Comparison of ENCODE assay signal across 33 mouse cellular contexts in the genomic region with DNA sequence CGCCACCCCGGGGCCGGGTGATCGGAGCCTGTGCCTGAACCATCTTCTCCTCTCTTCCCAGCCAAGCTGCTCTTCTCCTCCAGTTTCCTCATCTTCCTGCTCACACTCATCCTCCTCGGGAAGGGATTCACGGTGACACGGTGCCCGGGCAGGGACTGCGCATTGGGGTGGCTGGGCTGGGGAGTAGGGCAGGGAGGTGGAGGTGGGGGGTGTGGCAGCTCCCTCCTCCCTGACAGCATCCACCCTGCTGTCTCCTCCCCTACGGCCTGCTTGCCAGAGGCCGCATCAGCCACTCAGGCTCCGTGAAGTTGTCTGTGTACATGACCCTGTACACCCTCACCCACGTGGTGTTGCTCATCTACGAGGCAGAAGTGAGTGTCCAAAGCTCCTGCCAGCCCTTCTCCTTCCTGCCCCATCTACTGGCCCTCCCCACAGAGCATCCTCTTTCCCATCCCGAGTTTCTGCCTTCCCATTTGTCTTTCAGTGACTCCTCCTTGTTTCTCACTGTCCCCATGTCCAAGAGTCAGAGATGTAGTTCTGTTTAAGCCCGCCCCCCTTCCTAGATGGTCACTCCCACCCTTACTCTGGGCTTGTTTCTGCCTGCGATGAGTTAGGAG. TPM values are rescaled to one million over a fixed set of nuclear protein-coding genes. Genes with fewer than 3 reads are reported as not detected.
A peak's percentile ranks its signal among the peaks of the same experiment; 100 is the strongest.
DNase-seq lines count a peak whose midpoint lies in the region; ATAC-seq and TF ChIP-seq lines count a peak whose summit lies in the region.
"Had no signal": no experiment of that assay in that cellular context is flagged by ENCODE, and none has a peak within 500 bp of the region (broad histone marks: within the 10 kb centered on the region; RNA-seq: fewer than 3 reads in every experiment).

No protein-coding gene starts in this region.

- intact Hi-C loops in heart, adult 2 months (cut with DNase I): no loop called here

- no peak for TF ChIP-seq POLR2A in heart, adult 2 months (IDR thresholded peaks at IDR 0.05; ENCODE audit: insufficient read depth, low read depth, low read length)

- no peak overlapping the region for H3K27ac ChIP-seq in heart, adult 2 months
- H3K27ac ChIP-seq in hindbrain, embryonic 14.5 days: no peak overlapping the region
- H3K27ac ChIP-seq in hindbrain, postnatal 0 days: no peak overlapping the region
- H3K27ac ChIP-seq: embryonic facial prominence, embryonic 10.5 days; embryonic facial prominence, embryonic 13.5 days; heart, embryonic 15.5 days; hindbrain, embryonic 15.5 days; intestine, embryonic 15.5 days had no signal

- H3K9ac ChIP-seq in heart, adult 2 months (ENCODE audit: low read depth, low read length): no peak overlapping the region
- peak overlapping the region; percentile 25; the same call in 1 of the 2 replicates for H3K9ac ChIP-seq in hindbrain, embryonic 14.5 days
- no peak overlapping the region for H3K9ac ChIP-seq in hindbrain, postnatal 0 days (replicated peaks; ENCODE audit: low read length)
- H3K9ac ChIP-seq: embryonic facial prominence, embryonic 13.5 days; forebrain, postnatal 0 days; heart, embryonic 12.5 days; heart, embryonic 15.5 days; hindbrain, embryonic 15.5 days; intestine, embryonic 15.5 days had no signal

- H3K27me3 ChIP-seq in heart, adult 2 months (ENCODE audit: control insufficient read depth, insufficient read depth, low read length): peaks cover 3% of the 10 kb centered on the region; the same call in 1 of the 2 replicates
- H3K27me3 ChIP-seq in hindbrain, embryonic 14.5 days (ENCODE audit: control insufficient read depth, insufficient read depth, low read length): peaks cover 27% of the 10 kb centered on the region
- peaks cover 11% of the 10 kb centered on the region; the same call in 1 of the 2 replicates for H3K27me3 ChIP-seq in hindbrain, postnatal 0 days (ENCODE audit: insufficient read depth, low read length)

- peak; percentile 7; the same call in 1 of the 2 replicates for ATAC-seq in hindbrain, embryonic 14.5 days (ENCODE audit: low FRiP score)
- ATAC-seq in hindbrain, postnatal 0 days: no peak
- ATAC-seq: activated CD4-positive, CD25-positive, alpha-beta regulatory T cell, adult 4 months; CD4-positive, CD25-positive, alpha-beta regulatory T cell, adult 4 months; forebrain, embryonic 14.5 days; forebrain, postnatal 0 days; intestine, embryonic 15.5 days had no signal

- H3K79me2 ChIP-seq in heart, adult 2 months (replicated peaks; ENCODE audit: control insufficient read depth, insufficient read depth, low read length): no peaks in the 10 kb centered on the region

- H3K9me3 ChIP-seq in hindbrain, embryonic 14.5 days (ENCODE audit: control insufficient read depth, low read length): no peaks in the 10 kb centered on the region
- no peaks in the 10 kb centered on the region for H3K9me3 ChIP-seq in hindbrain, postnatal 0 days (ENCODE audit: low read length)
- H3K9me3 ChIP-seq: embryonic facial prominence, embryonic 10.5 days; embryonic facial prominence, embryonic 13.5 days; heart, embryonic 12.5 days; heart, embryonic 15.5 days; hindbrain, embryonic 15.5 days; intestine, embryonic 15.5 days had no signal

- H3K36me3 ChIP-seq in heart, adult 2 months (ENCODE audit: control insufficient read depth, insufficient read depth, low read length): no peaks in the 10 kb centered on the region
- H3K36me3 ChIP-seq in hindbrain, embryonic 14.5 days (replicated peaks; ENCODE audit: control insufficient read depth, insufficient read depth): peaks cover 16% of the 10 kb centered on the region
- H3K36me3 ChIP-seq in hindbrain, postnatal 0 days (ENCODE audit: insufficient read depth, low read length): 0 out of 2 replicates have a peak, but pooled peaks cover 3% of the 10 kb centered on the region
- H3K36me3 ChIP-seq: embryonic facial prominence, embryonic 10.5 days; embryonic facial prominence, embryonic 13.5 days; heart, embryonic 12.5 days; heart, embryonic 15.5 days; intestine, embryonic 15.5 days had no signal

- TF ChIP-seq EP300 in heart, adult 2 months (IDR thresholded peaks at IDR 0.05; ENCODE audit: insufficient read depth, low read depth, low read length): no peak

- H3K4me2 ChIP-seq in hindbrain, embryonic 14.5 days (replicated peaks): no peak overlapping the region
- no peak overlapping the region for H3K4me2 ChIP-seq in hindbrain, postnatal 0 days (ENCODE audit: low read depth, low read length)
- H3K4me2 ChIP-seq: embryonic facial prominence, embryonic 13.5 days; heart, embryonic 12.5 days; heart, embryonic 15.5 days; hindbrain, embryonic 15.5 days; intestine, embryonic 15.5 days had no signal

- WGBS in heart, adult 2 months: 56% methylated on average over 17 of the region's 17 CpGs
- 61% methylated on average over 17 of the region's 17 CpGs for WGBS in hindbrain, embryonic 14.5 days
- 60% methylated on average over 17 of the region's 17 CpGs for WGBS in hindbrain, postnatal 0 days

- H3K4me1 ChIP-seq in heart, adult 2 months (ENCODE audit: control insufficient read depth, insufficient read depth, low read length): no peaks in the 10 kb centered on the region
- peaks cover 15% of the 10 kb centered on the region for H3K4me1 ChIP-seq in hindbrain, embryonic 14.5 days (replicated peaks; ENCODE audit: control insufficient read depth, insufficient read depth, low read length)
- no peaks in the 10 kb centered on the region for H3K4me1 ChIP-seq in hindbrain, postnatal 0 days (ENCODE audit: insufficient read depth, low read length)

- H3K4me3 ChIP-seq in heart, adult 2 months: no peak overlapping the region
- no peak overlapping the region for H3K4me3 ChIP-seq in hindbrain, embryonic 14.5 days (replicated peaks; ENCODE audit: low read length)
- no peak overlapping the region for H3K4me3 ChIP-seq in hindbrain, postnatal 0 days (ENCODE audit: low read length)
- H3K4me3 ChIP-seq: embryonic facial prominence, embryonic 10.5 days; embryonic facial prominence, embryonic 13.5 days; erythroblast, embryonic 14.5 days; heart, embryonic 12.5 days; heart, embryonic 15.5 days; hindbrain, embryonic 15.5 days; intestine, embryonic 15.5 days had no signal

- peak; percentile 38 for DNase-seq in cerebellum, adult 11-12 months
- no peak for DNase-seq in cerebellum, adult 9-10 months
- DNase-seq in heart, adult 11 months: peak; percentile 84
- DNase-seq in heart, adult 2 months: no peak
- no peak for DNase-seq in hindbrain, embryonic 14.5 days (ENCODE audit: low spot score)
- DNase-seq in hindbrain, postnatal 0 days (ENCODE audit: low spot score): no peak
- DNase-seq in NIH3T3 (ENCODE audit: low read depth): peak; percentile 41
- DNase-seq in spleen, postnatal 36 days (ENCODE audit: low spot score in 2 of 2): no peak
- DNase-seq: adrenal gland, postnatal 25 days; cerebellum, adult 2 months; cerebellum, postnatal 10 days; cerebellum, postnatal 36 days; embryo, embryonic 11 days; forebrain, postnatal 0 days; gastrocnemius, postnatal 36 days; heart, postnatal 10 days; heart, postnatal 36 days; kidney, adult 11 months; kidney, adult 8-10 months had no signal

- no peak for TF ChIP-seq CTCF in heart, adult 2 months (IDR thresholded peaks at IDR 0.05)
- TF ChIP-seq CTCF in hindbrain, postnatal 0 days (IDR thresholded peaks at IDR 0.05; ENCODE audit: low read depth): no peak

RNA-seq across cellular contexts. Expression of a gene that starts 2.9 kb away (rescaled TPM):
- total RNA-seq in heart, adult 2 months (2021): not detected
- 0.06 TPM in 1 of 2 replicates, not detected in the other for polyA plus RNA-seq in heart, adult 2 months (2012; rRNA removed)
- 74.9 and 81.2 TPM in 2 replicates for polyA plus RNA-seq in hindbrain, embryonic 14.5 days (2014; fragmentation: Nextera tagmentation; extraction: Ambion mirVana)
- 56.6 and 88.3 TPM in 2 replicates for total RNA-seq in hindbrain, postnatal 0 days (2014; rRNA removed)
- polyA plus RNA-seq in hindbrain, postnatal 0 days (2015; fragmentation: Nextera tagmentation; extraction: Ambion mirVana): 104 and 106 TPM in 2 replicates
- total RNA-seq: gastrocnemius, adult 8-10 months; gastrocnemius, postnatal 36 days; granulocyte monocyte progenitor cell, adult 5-6 weeks; heart, postnatal 10 days; heart, postnatal 36 days; MEL had no signal
- polyA plus RNA-seq: activated CD4-positive, CD25-positive, alpha-beta regulatory T cell, adult 4 months; CD4-positive, CD25-positive, alpha-beta regulatory T cell, adult 4 months; erythroblast, embryonic 14.5 days had no signal

RNA-seq across cellular contexts. Expression of a gene that starts 7.6 kb away (rescaled TPM):
- not detected for total RNA-seq in heart, adult 2 months (2021)
- not detected in 2 replicates for polyA plus RNA-seq in heart, adult 2 months (2012; rRNA removed)
- polyA plus RNA-seq in hindbrain, embryonic 14.5 days (2014; fragmentation: Nextera tagmentation; extraction: Ambion mirVana): 4.2 and 5.2 TPM in 2 replicates
- total RNA-seq in hindbrain, postnatal 0 days (2014; rRNA removed): 0.93 and 1.4 TPM in 2 replicates
- 3.1 and 3.6 TPM in 2 replicates for polyA plus RNA-seq in hindbrain, postnatal 0 days (2015; fragmentation: Nextera tagmentation; extraction: Ambion mirVana)
- total RNA-seq: adrenal gland, postnatal 25 days; gastrocnemius, adult 8-10 months; gastrocnemius, postnatal 36 days; granulocyte monocyte progenitor cell, adult 5-6 weeks; heart, postnatal 10 days; heart, postnatal 36 days; MEL had no signal
- polyA plus RNA-seq: activated CD4-positive, CD25-positive, alpha-beta regulatory T cell, adult 4 months; C2C12; CD4-positive, CD25-positive, alpha-beta regulatory T cell, adult 4 months; erythroblast, embryonic 14.5 days; heart, embryonic 12.5 days had no signal

RNA-seq across cellular contexts. Expression of a gene that starts 8.2 kb away (rescaled TPM):
- 10 to 100 TPM; 28.9 to 31.7 TPM for total RNA-seq in heart, adult 2 months (2021)
- 21.5 and 24.8 TPM in 2 replicates for polyA plus RNA-seq in heart, adult 2 months (2012; rRNA removed)
- polyA plus RNA-seq in hindbrain, embryonic 14.5 days (2014; fragmentation: Nextera tagmentation; extraction: Ambion mirVana): 22.0 and 23.8 TPM in 2 replicates
- 104 and 105 TPM in 2 replicates for total RNA-seq in hindbrain, postnatal 0 days (2014; rRNA removed)
- 14.8 and 15.4 TPM in 2 replicates for polyA plus RNA-seq in hindbrain, postnatal 0 days (2015; fragmentation: Nextera tagmentation; extraction: Ambion mirVana)

RNA-seq across cellular contexts. Expression of a gene that starts 11.0 kb away (rescaled TPM):
- 1 to 10 TPM; 2.4 to 3.1 TPM for total RNA-seq in heart, adult 2 months (2021)
- 6.6 and 9.3 TPM in 2 replicates for polyA plus RNA-seq in heart, adult 2 months (2012; rRNA removed)
- polyA plus RNA-seq in hindbrain, embryonic 14.5 days (2014; fragmentation: Nextera tagmentation; extraction: Ambion mirVana): 523 and 576 TPM in 2 replicates
- 534 and 592 TPM in 2 replicates for total RNA-seq in hindbrain, postnatal 0 days (2014; rRNA removed)
- 469 and 484 TPM in 2 replicates for polyA plus RNA-seq in hindbrain, postnatal 0 days (2015; fragmentation: Nextera tagmentation; extraction: Ambion mirVana)

RNA-seq across cellular contexts. Expression of a gene that starts 41.3 kb away (rescaled TPM):
- total RNA-seq in heart, adult 2 months (2021): 10 to 100 TPM; 62.8 to 62.9 TPM
- polyA plus RNA-seq in heart, adult 2 months (2012; rRNA removed): 37.7 and 41.6 TPM in 2 replicates
- polyA plus RNA-seq in hindbrain, embryonic 14.5 days (2014; fragmentation: Nextera tagmentation; extraction: Ambion mirVana): 42.5 and 47.5 TPM in 2 replicates
- 153 and 155 TPM in 2 replicates for total RNA-seq in hindbrain, postnatal 0 days (2014; rRNA removed)
- 28.2 and 30.6 TPM in 2 replicates for polyA plus RNA-seq in hindbrain, postnatal 0 days (2015; fragmentation: Nextera tagmentation; extraction: Ambion mirVana)

Comparison
In these comparisons a context has a peak if more than half of its experiments do, and no peak if none do; other contexts are left out.
1. DNase-seq: peak in cerebellum, adult 11-12 months (single experiment), heart, adult 11 months (single experiment) and NIH3T3 (single experiment); none in cerebellum, adult 9-10 months (single experiment), heart, adult 2 months (0 of 2), hindbrain, embryonic 14.5 days (single experiment), hindbrain, postnatal 0 days (single experiment) and spleen, postnatal 36 days (0 of 2).
2. RNA of a gene that starts 2.9 kb away (polyA plus RNA-seq): 104 to 106 TPM in hindbrain, postnatal 0 days and 74.9 to 81.2 TPM in hindbrain, embryonic 14.5 days; 0.06 TPM in heart, adult 2 months; every median in the first group is over 10 times any median in the second.